Mouse (Mus musculus) left cerebral cortex, postnatal 36 days (tissue): ENCODE data around the gene Osbpl6. TPM values are rescaled to one million over a fixed set of nuclear protein-coding genes. Genes with fewer than 3 reads are reported as not detected.
"Not testable (repeated sequence)": the region's sequence is repeated elsewhere in the genome, so short reads cannot be mapped to it uniquely, and the experiment has no call there.

ENCODE experiments used
- DNase-seq, 2 experiments: peaks; one replicate each; pipeline ENCODE4 v3.0.0; 2021 to 2022; ENCODE audit warnings: low spot score in 2 of 2, mixed read lengths in 1 of 2
- intact Hi-C: fragments of 180-260 bp; cut with DNase I; formaldehyde crosslinking; loops from one replicate; pipeline ENCODE4 v1.15.1; 2025
- microRNA-seq: library from miRNA; unstranded; fragments of <30 nt; microRNA quantifications from one replicate; pipeline ENCODE4 v1.2.0, GENCODE M21; 2022
- total RNA-seq, 2 experiments: library from RNA; stranded (reverse); gene quantifications; 2 replicates each; pipeline ENCODE4 v1.2.3; 2021

Osbpl6 gene
- total RNA-seq, 2 experiments from 2014 or later: 43.0 to 60.1 TPM

GRCm38 (mm10) chr2:76618078-76618477 lies 211.8 kb downstream of the Osbpl6 start:
- no peak for DNase-seq
- intact Hi-C loops: no loop called here

GRCm38 (mm10) chr2:76620188-76620587 lies 213.9 kb downstream of the Osbpl6 start:
- DNase-seq: no peak
- intact Hi-C loops: no loop called here

- no peak for DNase-seq
- intact Hi-C loops: no loop called here
Measured at GRCm38 (mm10) chr2:76621724-76622123, 215.4 kb downstream of the Osbpl6 start.

GRCm38 (mm10) chr2:76622316-76622715 lies 216.0 kb downstream of the Osbpl6 start:
- intact Hi-C loops: not testable (repeated sequence)

GRCm38 (mm10) chr2:76630293-76630692 lies 224.0 kb downstream of the Osbpl6 start:
- DNase-seq: no peak
- intact Hi-C loops: no loop called here

More at GRCm38 (mm10) chr2:76622316-76622715, 216.0 kb downstream of the Osbpl6 start:
- not testable (repeated sequence) for DNase-seq

- intact Hi-C loops: no loop called here
Measured at GRCm38 (mm10) chr2:76631600-76631999, 225.3 kb downstream of the Osbpl6 start.

GRCm38 (mm10) chr2:76639637-76640036 lies 233.3 kb downstream of the Osbpl6 start:
- no peak for DNase-seq
- intact Hi-C loops: no loop called here

More at GRCm38 (mm10) chr2:76631600-76631999, 225.3 kb downstream of the Osbpl6 start:
- no peak for DNase-seq

GRCm38 (mm10) chr2:76643801-76644200 lies 237.5 kb downstream of the Osbpl6 start:
- intact Hi-C loops: no loop called here
- no peak for DNase-seq

GRCm38 (mm10) chr2:76647441-76647869 lies 241.1 kb downstream of the Osbpl6 start:
- intact Hi-C loops: no loop called here
- peak in 1 of 2 experiments; percentile 9 for DNase-seq

- intact Hi-C loops: loop anchor here (2.0 kb wide), 1 partner anchor 25 kb away; the partner anchor contains the start of gene Fkbp7
- peak; percentile 91 to 92 for DNase-seq
Measured at GRCm38 (mm10) chr2:76647883-76648570, 241.7 kb downstream of the Osbpl6 start, which contains the start of the genes Prkra and Pjvk. TSS of gene Prkra (minus strand) at chr2:76648015. TSS of gene Pjvk (plus strand) at chr2:76648476.

GRCm38 (mm10) chr2:76648666-76649141 lies 242.4 kb downstream of the Osbpl6 start:
- intact Hi-C loops: loop anchor here (2.0 kb wide), 1 partner anchor 24 kb away; the partner anchor contains the start of gene Fkbp7
- DNase-seq: no peak

Small RNA genes within 50 kb of the gene (microRNA-seq; reads per million reads assigned to microRNA genes)
- gene Gm23164: not detected

Other genes with a start within 250 kb of the Osbpl6 start
- 1 to 10 TPM; 3.7 to 4.6 TPM for gene Pde11a, start 67.7 kb upstream of the Osbpl6 start, total RNA-seq
- gene Cyct, start 46.1 kb upstream of the Osbpl6 start, total RNA-seq: not detected
- 10 to 100 TPM; 36.2 to 38.1 TPM for gene Rbm45, start 36.5 kb upstream of the Osbpl6 start, total RNA-seq
- 10 to 100 TPM; 13.7 to 14.6 TPM for gene Prkra, start 241.5 kb downstream of the Osbpl6 start, total RNA-seq
- gene Pjvk, start 242.0 kb downstream of the Osbpl6 start, total RNA-seq: under 1 TPM in 1 of 2 experiments, not detected in 1; 0.35 TPM